Mouse (Mus musculus): Measurements from ENCODE around the gene Wnt2b. TPM values are rescaled to one million over a fixed set of nuclear protein-coding genes. Genes with fewer than 3 reads are reported as not detected.

Gene Wnt2b
- polyA plus RNA-seq, 1 experiment = 9.7 TPM

GRCm38 (mm10) chr3:104954551-104954950, 7.2 kb downstream of the Wnt2b start:
- Histone ChIP-seq H3K36me3 (ENCODE audit: control insufficient read depth, insufficient read depth, low read length) (peaks cover 16% of the 10 kb centered on the region), H3K27ac (ENCODE audit: insufficient read depth, low read depth, low read length) (no peak overlapping the region), H3K4me1 (ENCODE audit: control insufficient read depth, insufficient read depth, insufficient read length, low read length) (no peaks in the 10 kb centered on the region), H3K27me3 (ENCODE audit: control insufficient read depth, insufficient read depth, low read length) (no peaks in the 10 kb centered on the region), H3K4me3 (ENCODE audit: low read depth, low read length) (no peak overlapping the region)
- WGBS = 94% methylated on average over 15 of the region's 15 CpGs
- TF ChIP-seq POLR2A (IDR thresholded peaks at IDR 0.05; ENCODE audit: low read depth, low read length) (no peak), CTCF (IDR thresholded peaks at IDR 0.05; ENCODE audit: extremely low read depth, insufficient read length, insufficient replicate concordance, low read depth, low read length) (no peak)

GRCm38 (mm10) chr3:104954137-104954536, 7.6 kb downstream of the Wnt2b start:
- peaks cover 16% of the 10 kb centered on the region for H3K36me3 ChIP-seq (ENCODE audit: control insufficient read depth, insufficient read depth, low read length)
- TF ChIP-seq POLR2A (IDR thresholded peaks at IDR 0.05; ENCODE audit: low read depth, low read length) (no peak), CTCF (IDR thresholded peaks at IDR 0.05; ENCODE audit: extremely low read depth, insufficient read length, insufficient replicate concordance, low read depth, low read length) (no peak)
- no peak overlapping the region for H3K27ac ChIP-seq (ENCODE audit: insufficient read depth, low read depth, low read length)
- no peaks in the 10 kb centered on the region for H3K4me1 ChIP-seq (ENCODE audit: control insufficient read depth, insufficient read depth, insufficient read length, low read length)
- no peak overlapping the region for H3K4me3 ChIP-seq (ENCODE audit: low read depth, low read length)
- WGBS = 100% methylated on average over 3 of the region's 3 CpGs
- H3K27me3 ChIP-seq (ENCODE audit: control insufficient read depth, insufficient read depth, low read length) = no peaks in the 10 kb centered on the region

- Histone ChIP-seq H3K36me3 (ENCODE audit: control insufficient read depth, insufficient read depth, low read length) (peaks cover 16% of the 10 kb centered on the region), H3K27me3 (ENCODE audit: control insufficient read depth, insufficient read depth, low read length) (no peaks in the 10 kb centered on the region), H3K4me1 (ENCODE audit: control insufficient read depth, insufficient read depth, insufficient read length, low read length) (no peaks in the 10 kb centered on the region), H3K4me3 (ENCODE audit: low read depth, low read length) (no peak overlapping the region), H3K27ac (ENCODE audit: insufficient read depth, low read depth, low read length) (no peak overlapping the region)
- TF ChIP-seq POLR2A (IDR thresholded peaks at IDR 0.05; ENCODE audit: low read depth, low read length) (no peak), CTCF (IDR thresholded peaks at IDR 0.05; ENCODE audit: extremely low read depth, insufficient read length, insufficient replicate concordance, low read depth, low read length) (no peak)
- 82% methylated on average over 23 of the region's 23 CpGs for WGBS
Measured at GRCm38 (mm10) chr3:104952891-104953670, 8.6 kb downstream of the Wnt2b start.

GRCm38 (mm10) chr3:104950926-104951325, 10.8 kb downstream of the Wnt2b start:
- no peak for TF ChIP-seq POLR2A (IDR thresholded peaks at IDR 0.05; ENCODE audit: low read depth, low read length)
- no peak for TF ChIP-seq CTCF (IDR thresholded peaks at IDR 0.05; ENCODE audit: extremely low read depth, insufficient read length, insufficient replicate concordance, low read depth, low read length)
- H3K4me3 ChIP-seq (ENCODE audit: low read depth, low read length) = no peak overlapping the region
- 94% methylated on average over 12 of the region's 12 CpGs for WGBS
- no peak overlapping the region for H3K27ac ChIP-seq (ENCODE audit: insufficient read depth, low read depth, low read length)
- no peaks in the 10 kb centered on the region for H3K4me1 ChIP-seq (ENCODE audit: control insufficient read depth, insufficient read depth, insufficient read length, low read length)
- H3K27me3 ChIP-seq (ENCODE audit: control insufficient read depth, insufficient read depth, low read length) = no peaks in the 10 kb centered on the region
- H3K36me3 ChIP-seq (ENCODE audit: control insufficient read depth, insufficient read depth, low read length) = peaks cover 18% of the 10 kb centered on the region

DNA sequence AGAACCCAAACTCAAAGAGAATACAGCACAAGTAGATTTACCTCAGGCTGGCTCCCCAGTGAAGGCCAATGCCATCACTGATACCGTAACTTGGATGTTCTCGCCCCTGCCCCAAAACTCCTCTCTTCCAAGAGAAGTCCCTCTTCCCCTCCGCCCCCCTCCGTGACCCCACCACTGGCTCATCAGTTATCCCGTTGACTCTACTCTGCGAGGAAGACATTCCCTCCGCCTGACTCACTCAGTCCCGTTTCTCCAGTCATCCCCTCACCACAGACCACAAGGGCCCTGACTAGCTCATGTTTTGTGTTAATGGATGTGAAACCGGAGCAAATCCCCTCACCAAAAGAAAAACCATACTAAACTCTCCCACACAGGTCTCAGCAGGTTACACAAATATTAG, 16.8 kb downstream of the Wnt2b start:
- 83% methylated on average over 9 of the region's 9 CpGs for WGBS

DNA sequence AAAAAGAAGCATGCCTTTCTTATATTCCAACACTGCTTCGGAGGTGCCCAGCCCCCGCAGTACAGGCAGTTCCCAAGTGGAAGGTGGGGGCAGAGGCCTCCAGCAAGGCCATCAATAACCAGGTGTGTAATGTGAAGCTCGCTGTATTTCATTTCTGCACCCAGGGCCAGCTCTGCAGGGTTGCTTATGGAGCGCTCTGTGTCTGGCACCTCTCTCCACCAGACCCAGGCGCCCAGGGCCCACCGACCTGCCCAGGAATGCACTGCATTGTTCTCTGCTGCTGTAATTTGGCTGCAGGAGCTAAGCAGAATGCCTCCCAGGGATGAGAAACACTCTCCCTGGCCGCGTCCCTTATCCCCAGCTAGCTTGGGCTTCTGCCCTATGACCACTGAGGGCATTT, 18.4 kb downstream of the Wnt2b start:
- TF ChIP-seq POLR2A (IDR thresholded peaks at IDR 0.05; ENCODE audit: low read depth, low read length) (no peak), CTCF (IDR thresholded peaks at IDR 0.05; ENCODE audit: extremely low read depth, insufficient read length, insufficient replicate concordance, low read depth, low read length) (no peak)
- no peak overlapping the region for H3K27ac ChIP-seq (ENCODE audit: insufficient read depth, low read depth, low read length)
- peaks cover 17% of the 10 kb centered on the region for H3K36me3 ChIP-seq (ENCODE audit: control insufficient read depth, insufficient read depth, low read length)
- peaks cover 3% of the 10 kb centered on the region; the same call in 1 of the 2 replicates for H3K4me1 ChIP-seq (ENCODE audit: control insufficient read depth, insufficient read depth, insufficient read length, low read length)
- no peak overlapping the region for H3K4me3 ChIP-seq (ENCODE audit: low read depth, low read length)
- no peaks in the 10 kb centered on the region for H3K27me3 ChIP-seq (ENCODE audit: control insufficient read depth, insufficient read depth, low read length)
- 85% methylated on average over 8 of the region's 8 CpGs for WGBS

More for the DNA sequence above, 16.8 kb downstream of the Wnt2b start:
- Histone ChIP-seq H3K4me3 (ENCODE audit: low read depth, low read length) (no peak overlapping the region), H3K4me1 (ENCODE audit: control insufficient read depth, insufficient read depth, insufficient read length, low read length) (no peaks in the 10 kb centered on the region), H3K27ac (ENCODE audit: insufficient read depth, low read depth, low read length) (no peak overlapping the region), H3K36me3 (ENCODE audit: control insufficient read depth, insufficient read depth, low read length) (peaks cover 15% of the 10 kb centered on the region), H3K27me3 (ENCODE audit: control insufficient read depth, insufficient read depth, low read length) (no peaks in the 10 kb centered on the region)
- TF ChIP-seq CTCF (IDR thresholded peaks at IDR 0.05; ENCODE audit: extremely low read depth, insufficient read length, insufficient replicate concordance, low read depth, low read length) (no peak), POLR2A (IDR thresholded peaks at IDR 0.05; ENCODE audit: low read depth, low read length) (no peak)

- H3K4me3 ChIP-seq (ENCODE audit: low read depth, low read length) = no peak overlapping the region
- WGBS = 82% methylated on average over 5 of the region's 5 CpGs
- peaks cover 6% of the 10 kb centered on the region; the same call in 1 of the 2 replicates for H3K4me1 ChIP-seq (ENCODE audit: control insufficient read depth, insufficient read depth, insufficient read length, low read length)
- TF ChIP-seq POLR2A (IDR thresholded peaks at IDR 0.05; ENCODE audit: low read depth, low read length) = no peak
- TF ChIP-seq CTCF (IDR thresholded peaks at IDR 0.05; ENCODE audit: extremely low read depth, insufficient read length, insufficient replicate concordance, low read depth, low read length) = no peak
- H3K27ac ChIP-seq (ENCODE audit: insufficient read depth, low read depth, low read length) = no peak overlapping the region
- no peaks in the 10 kb centered on the region for H3K27me3 ChIP-seq (ENCODE audit: control insufficient read depth, insufficient read depth, low read length)
- peaks cover 18% of the 10 kb centered on the region for H3K36me3 ChIP-seq (ENCODE audit: control insufficient read depth, insufficient read depth, low read length)
Measured at GRCm38 (mm10) chr3:104942682-104943081, 19.0 kb downstream of the Wnt2b start.
